Mouse (Mus musculus): ENCODE measurements around the gene Ncln. TPM values are rescaled to one million over a fixed set of nuclear protein-coding genes. Genes with fewer than 3 reads are reported as not detected.

Gene Ncln
- polyA plus RNA-seq, 1 experiment from 2014 or later = 55.7 TPM

GRCm38 (mm10) chr10:81462917-81463316, 33.3 kb downstream of the Ncln start:
- Histone ChIP-seq H3K4me1 (ENCODE audit: control insufficient read depth, insufficient read depth, low read length) (peaks cover 6% of the 10 kb centered on the region; the same call in 1 of the 2 replicates), H3K36me3 (ENCODE audit: control insufficient read depth, insufficient read depth) (no peaks in the 10 kb centered on the region), H3K9me3 (replicated peaks; ENCODE audit: control insufficient read depth, low read length) (no peaks in the 10 kb centered on the region), H3K27ac (ENCODE audit: low read length) (no peak overlapping the region), H3K9ac (ENCODE audit: low read length) (no peak overlapping the region), H3K4me3 (ENCODE audit: low read length) (no peak overlapping the region), H3K4me2 (ENCODE audit: low read depth, low read length) (no peak overlapping the region), H3K27me3 (ENCODE audit: control insufficient read depth, insufficient read depth, low read length) (peaks cover 85% of the 10 kb centered on the region)
- no peak for ATAC-seq (replicated peaks; ENCODE audit: extremely low read depth, insufficient read depth, low FRiP score)
- WGBS = 76% methylated on average over 7 of the region's 7 CpGs

DNA sequence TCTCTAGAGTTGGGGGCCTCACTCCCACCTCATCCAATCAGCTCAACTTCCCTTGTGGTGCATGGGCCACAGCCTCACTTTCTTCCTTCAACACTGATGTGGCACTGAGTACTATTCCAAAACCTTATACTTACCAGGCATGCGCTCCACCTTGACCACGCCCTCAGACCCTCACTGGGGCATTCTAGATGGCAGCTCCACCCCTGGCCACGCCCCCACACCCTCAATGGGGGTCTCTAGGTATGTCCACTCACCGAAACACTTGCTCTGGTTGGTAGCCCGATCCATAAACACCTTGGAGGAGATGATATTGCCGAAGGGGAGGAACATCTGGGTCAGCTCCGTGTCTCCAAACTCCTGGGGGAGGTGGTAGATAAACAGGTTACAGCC, 33.8 kb downstream of the Ncln start:
- Histone ChIP-seq H3K4me1 (ENCODE audit: control insufficient read depth, insufficient read depth, low read length) (peaks cover 6% of the 10 kb centered on the region; the same call in 1 of the 2 replicates), H3K36me3 (ENCODE audit: control insufficient read depth, insufficient read depth) (no peaks in the 10 kb centered on the region), H3K4me3 (ENCODE audit: low read length) (no peak overlapping the region), H3K9me3 (replicated peaks; ENCODE audit: control insufficient read depth, low read length) (no peaks in the 10 kb centered on the region), H3K27me3 (ENCODE audit: control insufficient read depth, insufficient read depth, low read length) (peaks cover 84% of the 10 kb centered on the region), H3K4me2 (ENCODE audit: low read depth, low read length) (no peak overlapping the region), H3K27ac (ENCODE audit: low read length) (no peak overlapping the region), H3K9ac (ENCODE audit: low read length) (no peak overlapping the region)
- 41% methylated on average over 7 of the region's 7 CpGs for WGBS
- no peak for ATAC-seq (replicated peaks; ENCODE audit: extremely low read depth, insufficient read depth, low FRiP score)

DNA sequence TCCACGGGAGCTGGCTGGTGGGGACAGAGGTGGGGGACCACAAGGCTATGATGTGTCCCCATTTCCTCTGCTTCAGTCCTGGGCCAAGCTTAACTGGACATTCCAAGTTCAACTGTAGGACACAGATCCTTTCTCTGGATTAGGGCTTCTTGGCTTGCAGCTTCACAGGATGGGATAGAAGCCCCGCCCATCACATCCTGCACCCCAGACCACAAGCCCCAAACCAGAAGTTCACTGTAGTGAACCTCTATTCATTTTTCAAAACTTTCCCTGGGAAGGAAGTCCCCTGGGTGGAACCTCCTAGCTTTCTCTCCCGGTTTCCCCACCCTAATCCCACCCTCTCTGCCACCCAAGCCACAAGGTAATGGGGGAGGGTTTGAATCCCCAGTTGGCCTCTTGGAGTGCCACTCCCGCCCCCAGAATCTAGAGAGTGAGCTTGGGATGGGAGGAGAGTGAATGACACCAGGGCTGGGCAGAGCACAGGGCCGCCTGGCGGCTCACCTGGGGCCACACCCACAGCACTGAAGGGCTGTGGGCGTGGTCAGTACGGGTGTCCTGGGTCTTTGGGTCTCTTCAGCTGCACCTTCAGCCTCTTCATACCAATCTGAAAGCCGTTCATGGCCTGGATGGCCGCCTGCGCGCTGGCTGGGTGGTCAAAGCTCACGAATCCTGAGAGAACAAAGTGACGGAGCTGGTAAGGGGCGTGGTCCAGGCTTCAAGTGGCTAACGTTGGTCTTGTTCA, 34.3 kb downstream of the Ncln start:
- Histone ChIP-seq H3K4me3 (ENCODE audit: low read length) (no peak overlapping the region; the same call in 1 of the 2 replicates), H3K9me3 (replicated peaks; ENCODE audit: control insufficient read depth, low read length) (no peaks in the 10 kb centered on the region), H3K36me3 (ENCODE audit: control insufficient read depth, insufficient read depth) (no peaks in the 10 kb centered on the region), H3K27ac (ENCODE audit: low read length) (no peak overlapping the region), H3K4me2 (ENCODE audit: low read depth, low read length) (no peak overlapping the region), H3K4me1 (ENCODE audit: control insufficient read depth, insufficient read depth, low read length) (peaks cover 6% of the 10 kb centered on the region; the same call in 1 of the 2 replicates), H3K9ac (ENCODE audit: low read length) (no peak overlapping the region), H3K27me3 (ENCODE audit: control insufficient read depth, insufficient read depth, low read length) (peaks cover 80% of the 10 kb centered on the region)
- WGBS = 5% methylated on average over 16 of the region's 16 CpGs
- ATAC-seq (replicated peaks; ENCODE audit: extremely low read depth, insufficient read depth, low FRiP score) = no peak

DNA sequence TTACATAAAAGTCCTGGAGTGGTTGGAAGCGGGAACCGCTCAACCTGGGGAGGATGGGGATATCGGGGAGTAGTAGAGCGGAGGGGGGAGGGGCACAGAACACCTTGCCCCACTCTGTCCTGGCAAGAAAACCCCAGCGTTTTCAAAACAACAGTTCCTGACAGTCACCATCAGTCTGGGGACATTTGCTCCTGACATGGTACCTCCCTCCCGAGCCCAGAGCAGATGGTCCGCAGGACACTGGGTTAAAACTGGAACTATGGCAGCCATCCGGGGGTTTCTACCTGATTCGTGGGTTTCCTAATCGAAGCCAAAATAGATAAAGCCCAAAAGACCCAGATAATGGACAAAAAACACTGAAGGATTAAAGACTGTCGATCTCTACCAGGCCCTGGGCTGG, 35.2 kb downstream of the Ncln start:
- H3K27ac ChIP-seq (ENCODE audit: low read length) = no peak overlapping the region
- peaks cover 6% of the 10 kb centered on the region; the same call in 1 of the 2 replicates for H3K4me1 ChIP-seq (ENCODE audit: control insufficient read depth, insufficient read depth, low read length)
- H3K9ac ChIP-seq (ENCODE audit: low read length) = no peak overlapping the region
- 35% methylated on average over 11 of the region's 11 CpGs for WGBS
- no peaks in the 10 kb centered on the region for H3K36me3 ChIP-seq (ENCODE audit: control insufficient read depth, insufficient read depth)
- no peak overlapping the region for H3K4me2 ChIP-seq (ENCODE audit: low read depth, low read length)
- no peak for ATAC-seq (replicated peaks; ENCODE audit: extremely low read depth, insufficient read depth, low FRiP score)
- no peak overlapping the region for H3K4me3 ChIP-seq (ENCODE audit: low read length)
- peaks cover 85% of the 10 kb centered on the region for H3K27me3 ChIP-seq (ENCODE audit: control insufficient read depth, insufficient read depth, low read length)
- no peaks in the 10 kb centered on the region for H3K9me3 ChIP-seq (replicated peaks; ENCODE audit: control insufficient read depth, low read length)

- WGBS = 31% methylated on average over 20 of the region's 20 CpGs
- ATAC-seq (replicated peaks; ENCODE audit: extremely low read depth, insufficient read depth, low FRiP score) = no peak
- Histone ChIP-seq H3K4me2 (ENCODE audit: low read depth, low read length) (no peak overlapping the region), H3K4me3 (ENCODE audit: low read length) (no peak overlapping the region), H3K4me1 (ENCODE audit: control insufficient read depth, insufficient read depth, low read length) (peaks cover 6% of the 10 kb centered on the region; the same call in 1 of the 2 replicates), H3K9ac (ENCODE audit: low read length) (no peak overlapping the region), H3K36me3 (ENCODE audit: control insufficient read depth, insufficient read depth) (no peaks in the 10 kb centered on the region), H3K27ac (ENCODE audit: low read length) (no peak overlapping the region), H3K27me3 (ENCODE audit: control insufficient read depth, insufficient read depth, low read length) (peaks cover 83% of the 10 kb centered on the region), H3K9me3 (replicated peaks; ENCODE audit: control insufficient read depth, low read length) (no peaks in the 10 kb centered on the region)
Measured at GRCm38 (mm10) chr10:81460471-81460870, 35.7 kb downstream of the Ncln start.

GRCm38 (mm10) chr10:81459399-81459798, 36.8 kb downstream of the Ncln start:
- Histone ChIP-seq H3K36me3 (ENCODE audit: control insufficient read depth, insufficient read depth) (no peaks in the 10 kb centered on the region), H3K4me1 (ENCODE audit: control insufficient read depth, insufficient read depth, low read length) (peaks cover 5% of the 10 kb centered on the region; the same call in 1 of the 2 replicates), H3K27ac (ENCODE audit: low read length) (no peak overlapping the region), H3K9ac (ENCODE audit: low read length) (no peak overlapping the region), H3K4me2 (ENCODE audit: low read depth, low read length) (no peak overlapping the region), H3K4me3 (ENCODE audit: low read length) (no peak overlapping the region), H3K27me3 (ENCODE audit: control insufficient read depth, insufficient read depth, low read length) (peaks cover 83% of the 10 kb centered on the region), H3K9me3 (replicated peaks; ENCODE audit: control insufficient read depth, low read length) (no peaks in the 10 kb centered on the region)
- 70% methylated on average over 21 of the region's 21 CpGs for WGBS
- no peak for ATAC-seq (replicated peaks; ENCODE audit: extremely low read depth, insufficient read depth, low FRiP score)

DNA sequence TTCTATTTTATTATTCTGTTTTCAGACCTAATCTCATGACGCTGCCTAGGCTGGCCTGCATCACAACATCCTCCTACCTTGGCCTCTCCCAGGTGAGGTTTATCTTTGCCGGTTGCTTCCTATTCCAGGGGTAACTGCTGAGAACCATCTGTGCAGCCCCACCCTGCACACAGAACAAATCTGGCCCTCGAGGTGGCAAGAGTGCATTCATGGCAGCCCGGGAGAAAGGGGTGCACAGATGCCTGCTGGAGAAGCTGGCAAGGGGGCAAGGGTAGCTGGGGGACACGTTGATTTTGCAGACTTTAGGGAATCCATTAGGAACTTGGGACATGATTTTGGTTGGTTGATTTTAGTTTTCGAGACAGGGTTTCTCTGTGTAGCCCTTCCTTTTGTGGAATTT, 37.9 kb downstream of the Ncln start:
- H3K4me2 ChIP-seq (ENCODE audit: low read depth, low read length) = no peak overlapping the region
- 82% methylated on average over 6 of the region's 6 CpGs for WGBS
- no peaks in the 10 kb centered on the region for H3K4me1 ChIP-seq (ENCODE audit: control insufficient read depth, insufficient read depth, low read length)
- no peaks in the 10 kb centered on the region for H3K9me3 ChIP-seq (replicated peaks; ENCODE audit: control insufficient read depth, low read length)
- ATAC-seq (replicated peaks; ENCODE audit: extremely low read depth, insufficient read depth, low FRiP score) = no peak
- no peaks in the 10 kb centered on the region for H3K36me3 ChIP-seq (ENCODE audit: control insufficient read depth, insufficient read depth)
- peaks cover 82% of the 10 kb centered on the region for H3K27me3 ChIP-seq (ENCODE audit: control insufficient read depth, insufficient read depth, low read length)
- no peak overlapping the region for H3K27ac ChIP-seq (ENCODE audit: low read length)
- H3K4me3 ChIP-seq (ENCODE audit: low read length) = no peak overlapping the region
- H3K9ac ChIP-seq (ENCODE audit: low read length) = no peak overlapping the region

GRCm38 (mm10) chr10:81457624-81458023, 38.6 kb downstream of the Ncln start:
- Histone ChIP-seq H3K9ac (ENCODE audit: low read length) (no peak overlapping the region), H3K27ac (ENCODE audit: low read length) (no peak overlapping the region), H3K36me3 (ENCODE audit: control insufficient read depth, insufficient read depth) (no peaks in the 10 kb centered on the region), H3K4me3 (ENCODE audit: low read length) (no peak overlapping the region), H3K4me2 (ENCODE audit: low read depth, low read length) (no peak overlapping the region), H3K4me1 (ENCODE audit: control insufficient read depth, insufficient read depth, low read length) (peaks cover 1% of the 10 kb centered on the region; the same call in 1 of the 2 replicates), H3K9me3 (replicated peaks; ENCODE audit: control insufficient read depth, low read length) (no peaks in the 10 kb centered on the region), H3K27me3 (ENCODE audit: control insufficient read depth, insufficient read depth, low read length) (peaks cover 81% of the 10 kb centered on the region)
- no peak for ATAC-seq (replicated peaks; ENCODE audit: extremely low read depth, insufficient read depth, low FRiP score)
- WGBS = 80% methylated on average over 8 of the region's 8 CpGs

DNA sequence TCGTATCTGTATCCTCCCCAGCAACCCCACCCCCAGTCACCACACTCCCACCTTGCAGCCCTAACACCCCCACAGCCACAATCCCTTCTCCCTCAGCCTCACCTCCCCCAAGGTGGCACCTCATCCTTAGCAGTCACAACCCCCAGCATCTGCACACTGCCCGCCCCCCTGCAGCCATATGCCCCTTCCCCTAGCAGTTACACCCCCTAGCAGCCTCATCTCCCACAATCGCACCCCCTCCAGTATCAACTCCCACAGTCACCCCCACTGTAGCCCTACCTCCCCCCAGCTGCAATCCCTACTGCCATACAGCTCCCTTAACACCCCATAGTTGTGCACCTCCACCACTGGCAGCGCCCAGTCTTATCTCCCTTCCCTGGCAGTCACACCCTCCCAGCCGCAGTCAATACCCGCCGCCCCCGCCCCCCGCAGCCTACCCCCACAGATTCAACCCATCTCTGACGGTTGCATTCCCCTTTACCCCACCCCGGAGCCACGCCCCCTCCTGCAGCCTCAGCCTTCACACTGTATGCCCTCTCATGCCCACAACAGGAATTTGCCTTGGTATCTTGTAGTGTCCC, 39.1 kb downstream of the Ncln start:
- no peak overlapping the region for H3K4me2 ChIP-seq (ENCODE audit: low read depth, low read length)
- WGBS = 41% methylated on average over 12 of the region's 12 CpGs
- no peak for ATAC-seq (replicated peaks; ENCODE audit: extremely low read depth, insufficient read depth, low FRiP score)

More for the DNA sequence above, 39.1 kb downstream of the Ncln start:
- H3K9ac ChIP-seq (ENCODE audit: low read length) = no peak overlapping the region
- peaks cover 81% of the 10 kb centered on the region for H3K27me3 ChIP-seq (ENCODE audit: control insufficient read depth, insufficient read depth, low read length)
- no peaks in the 10 kb centered on the region for H3K9me3 ChIP-seq (replicated peaks; ENCODE audit: control insufficient read depth, low read length)
- H3K36me3 ChIP-seq (ENCODE audit: control insufficient read depth, insufficient read depth) = no peaks in the 10 kb centered on the region
- H3K4me1 ChIP-seq (ENCODE audit: control insufficient read depth, insufficient read depth, low read length) = peaks cover 3% of the 10 kb centered on the region; the same call in 1 of the 2 replicates
- no peak overlapping the region for H3K27ac ChIP-seq (ENCODE audit: low read length)
- H3K4me3 ChIP-seq (ENCODE audit: low read length) = no peak overlapping the region

Measured in heart, embryonic 16.5 days (tissue).